Mouse (Mus musculus): ENCODE data around the gene Ttc6. TPM values are rescaled to one million over a fixed set of nuclear protein-coding genes. Genes with fewer than 3 reads are reported as not detected.

The Ttc6 gene
- polyA plus RNA-seq, 1 experiment from 2014 or later: 0.08 TPM

DNA sequence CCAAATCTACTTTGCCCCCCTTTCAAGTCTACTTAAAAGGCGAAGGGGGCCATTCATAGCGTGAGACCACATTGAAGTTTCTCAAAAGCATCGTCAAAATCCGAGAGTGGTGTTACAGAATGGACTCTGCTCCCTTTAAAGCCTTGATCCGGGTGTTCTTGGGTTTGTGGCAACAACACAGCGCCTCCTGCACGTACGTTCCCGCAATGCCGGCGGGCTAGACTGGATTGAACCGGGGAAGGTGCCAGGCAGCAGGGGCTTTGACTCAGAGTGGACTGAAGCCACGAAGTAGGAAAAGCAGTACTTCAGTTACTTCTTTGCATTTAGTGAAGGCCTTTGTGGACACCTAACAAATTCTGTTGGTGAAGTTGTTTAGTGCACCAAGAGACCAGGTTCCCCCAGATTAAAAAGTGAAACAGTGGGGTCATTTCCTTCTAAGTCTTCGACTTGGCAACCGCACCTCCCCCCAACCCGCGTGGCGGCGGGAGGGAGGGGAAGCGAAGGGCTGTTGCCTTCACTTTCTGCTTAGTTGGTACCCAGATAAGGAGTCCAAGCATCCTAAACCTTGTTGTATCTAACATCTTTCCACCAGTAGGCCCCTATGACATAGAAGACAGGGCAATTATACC, 15.4 kb upstream of the Ttc6 start:
- Histone ChIP-seq H3K27ac (ENCODE audit: low read depth) (no peak overlapping the region), H3K27me3 (ENCODE audit: insufficient read depth, low read length) (peaks cover 85% of the 10 kb centered on the region), H3K9ac (replicated peaks) (no peak overlapping the region), H3K4me1 (ENCODE audit: insufficient read depth) (peaks cover 17% of the 10 kb centered on the region; the same call in 1 of the 2 replicates), H3K36me3 (replicated peaks; ENCODE audit: insufficient read depth, low read length) (no peaks in the 10 kb centered on the region), H3K9me3 (ENCODE audit: low read length) (no peaks in the 10 kb centered on the region), H3K4me2 (ENCODE audit: low read depth, low read length) (peak overlapping the region; percentile 4; the same call in 1 of the 2 replicates), H3K4me3 (ENCODE audit: low read depth, low read length) (no peak overlapping the region)
- DNase-seq: peak; percentile 54
- 3% methylated on average over 20 of the region's 20 CpGs for WGBS (ENCODE audit: insufficient replicate concordance)
- TF ChIP-seq EP300 (IDR thresholded peaks at IDR 0.05; ENCODE audit: low read depth): no peak
- peak; percentile 57 for TF ChIP-seq CTCF (IDR thresholded peaks at IDR 0.05; ENCODE audit: low read depth)
- ATAC-seq: no peak

- Histone ChIP-seq H3K4me1 (ENCODE audit: insufficient read depth) (peaks cover 17% of the 10 kb centered on the region; the same call in 1 of the 2 replicates), H3K27me3 (ENCODE audit: insufficient read depth, low read length) (peaks cover 87% of the 10 kb centered on the region), H3K9me3 (ENCODE audit: low read length) (no peaks in the 10 kb centered on the region), H3K9ac (replicated peaks) (no peak overlapping the region), H3K4me3 (ENCODE audit: low read depth, low read length) (no peak overlapping the region), H3K4me2 (ENCODE audit: low read depth, low read length) (peak overlapping the region; percentile 4; the same call in 1 of the 2 replicates), H3K27ac (ENCODE audit: low read depth) (no peak overlapping the region), H3K36me3 (replicated peaks; ENCODE audit: insufficient read depth, low read length) (no peaks in the 10 kb centered on the region)
- WGBS (ENCODE audit: insufficient replicate concordance): 12% methylated on average over 25 of the region's 25 CpGs
- TF ChIP-seq CTCF (IDR thresholded peaks at IDR 0.05; ENCODE audit: low read depth): no peak
- ATAC-seq (no peak), DNase-seq (no peak)
Measured at GRCm38 (mm10) chr12:57548981-57549666, 14.8 kb upstream of the Ttc6 start.

DNA sequence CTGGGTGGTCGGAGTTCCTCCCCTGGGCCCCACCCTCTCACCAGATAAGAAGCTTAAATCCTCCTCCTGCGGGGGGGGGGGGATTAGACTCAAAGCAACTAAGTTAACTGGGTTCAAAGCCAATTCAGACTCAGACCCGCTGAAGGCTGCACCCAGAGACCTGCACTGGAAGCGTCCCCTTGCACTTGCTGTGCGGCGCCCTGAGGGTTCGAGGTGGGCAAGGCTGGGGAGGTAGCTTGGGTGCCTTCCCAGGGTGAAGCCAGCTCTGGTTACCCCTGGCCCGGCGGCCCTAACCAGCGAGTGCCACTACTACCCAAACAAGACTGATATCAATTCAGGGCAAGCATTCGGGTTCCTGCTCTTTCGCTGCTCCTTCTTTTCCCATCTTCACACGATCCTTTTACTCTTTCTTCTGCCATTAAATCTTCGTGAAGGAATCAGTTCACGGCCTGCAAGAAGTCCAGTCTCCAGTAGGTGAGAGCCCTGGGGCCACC, 14.2 kb upstream of the Ttc6 start:
- 9% methylated on average over 15 of the region's 15 CpGs for WGBS (ENCODE audit: insufficient replicate concordance)
- ATAC-seq (no peak), DNase-seq (no peak)
- H3K4me1 ChIP-seq (ENCODE audit: insufficient read depth): peaks cover 17% of the 10 kb centered on the region; the same call in 1 of the 2 replicates
- H3K9me3 ChIP-seq (ENCODE audit: low read length): no peaks in the 10 kb centered on the region
- H3K27me3 ChIP-seq (ENCODE audit: insufficient read depth, low read length): peaks cover 81% of the 10 kb centered on the region
- H3K4me2 ChIP-seq (ENCODE audit: low read depth, low read length): no peak overlapping the region
- no peak overlapping the region for H3K4me3 ChIP-seq (ENCODE audit: low read depth, low read length)
- H3K9ac ChIP-seq (replicated peaks): no peak overlapping the region
- H3K27ac ChIP-seq (ENCODE audit: low read depth): no peak overlapping the region
- TF ChIP-seq CTCF (IDR thresholded peaks at IDR 0.05; ENCODE audit: low read depth) (no peak), EP300 (IDR thresholded peaks at IDR 0.05; ENCODE audit: low read depth) (no peak)
- H3K36me3 ChIP-seq (replicated peaks; ENCODE audit: insufficient read depth, low read length): no peaks in the 10 kb centered on the region

GRCm38 (mm10) chr12:57550181-57550808, 13.6 kb upstream of the Ttc6 start:
- Histone ChIP-seq H3K27ac (ENCODE audit: low read depth) (no peak overlapping the region), H3K27me3 (ENCODE audit: insufficient read depth, low read length) (peaks cover 75% of the 10 kb centered on the region), H3K36me3 (replicated peaks; ENCODE audit: insufficient read depth, low read length) (no peaks in the 10 kb centered on the region), H3K4me2 (ENCODE audit: low read depth, low read length) (no peak overlapping the region), H3K9me3 (ENCODE audit: low read length) (no peaks in the 10 kb centered on the region), H3K4me1 (ENCODE audit: insufficient read depth) (peaks cover 16% of the 10 kb centered on the region; the same call in 1 of the 2 replicates), H3K9ac (replicated peaks) (no peak overlapping the region), H3K4me3 (ENCODE audit: low read depth, low read length) (no peak overlapping the region)
- DNase-seq (no peak), ATAC-seq (no peak)
- 12% methylated on average over 31 of the region's 31 CpGs for WGBS (ENCODE audit: insufficient replicate concordance)
- TF ChIP-seq EP300 (IDR thresholded peaks at IDR 0.05; ENCODE audit: low read depth) (no peak), CTCF (IDR thresholded peaks at IDR 0.05; ENCODE audit: low read depth) (no peak)

GRCm38 (mm10) chr12:57550881-57551280, 13.0 kb upstream of the Ttc6 start:
- ATAC-seq: no peak
- Histone ChIP-seq H3K27ac (ENCODE audit: low read depth) (no peak overlapping the region), H3K27me3 (ENCODE audit: insufficient read depth, low read length) (peaks cover 72% of the 10 kb centered on the region), H3K4me1 (ENCODE audit: insufficient read depth) (peaks cover 13% of the 10 kb centered on the region; the same call in 1 of the 2 replicates), H3K4me2 (ENCODE audit: low read depth, low read length) (no peak overlapping the region), H3K9ac (replicated peaks) (no peak overlapping the region), H3K36me3 (replicated peaks; ENCODE audit: insufficient read depth, low read length) (no peaks in the 10 kb centered on the region), H3K9me3 (ENCODE audit: low read length) (no peaks in the 10 kb centered on the region), H3K4me3 (ENCODE audit: low read depth, low read length) (no peak overlapping the region)
- 16% methylated on average over 8 of the region's 8 CpGs for WGBS (ENCODE audit: insufficient replicate concordance)
- DNase-seq: no peak
- TF ChIP-seq CTCF (IDR thresholded peaks at IDR 0.05; ENCODE audit: low read depth) (no peak), EP300 (IDR thresholded peaks at IDR 0.05; ENCODE audit: low read depth) (no peak)

DNA sequence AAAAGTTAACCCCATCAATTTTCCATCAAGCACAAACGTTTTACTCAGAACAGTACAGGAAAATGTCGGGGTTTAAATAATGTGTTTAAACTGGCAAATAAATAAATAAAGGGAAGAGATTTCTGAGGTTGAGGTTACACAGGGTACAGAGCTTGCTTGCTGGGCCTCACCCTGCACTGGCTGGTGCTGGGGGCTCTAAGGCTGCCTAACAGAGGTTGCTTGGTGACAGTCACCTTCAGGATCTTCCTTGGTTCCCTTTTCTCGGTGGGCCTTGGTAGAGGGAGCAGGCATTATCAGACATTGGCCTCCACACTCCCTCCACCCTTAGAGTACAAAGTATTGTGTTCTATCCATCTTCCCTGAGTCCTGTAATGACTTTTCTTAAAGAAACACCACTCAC, 11.6 kb upstream of the Ttc6 start:
- Histone ChIP-seq H3K4me1 (ENCODE audit: insufficient read depth) (peaks cover 7% of the 10 kb centered on the region; the same call in 1 of the 2 replicates), H3K9me3 (ENCODE audit: low read length) (no peaks in the 10 kb centered on the region), H3K4me2 (ENCODE audit: low read depth, low read length) (no peak overlapping the region), H3K9ac (replicated peaks) (no peak overlapping the region), H3K27ac (ENCODE audit: low read depth) (no peak overlapping the region), H3K36me3 (replicated peaks; ENCODE audit: insufficient read depth, low read length) (no peaks in the 10 kb centered on the region), H3K27me3 (ENCODE audit: insufficient read depth, low read length) (peaks cover 58% of the 10 kb centered on the region), H3K4me3 (ENCODE audit: low read depth, low read length) (no peak overlapping the region)
- WGBS (ENCODE audit: insufficient replicate concordance): 12% methylated on average over 3 of the region's 3 CpGs
- TF ChIP-seq CTCF (IDR thresholded peaks at IDR 0.05; ENCODE audit: low read depth) (no peak), EP300 (IDR thresholded peaks at IDR 0.05; ENCODE audit: low read depth) (no peak)
- ATAC-seq (no peak), DNase-seq (no peak)

Measured in liver, postnatal 0 days (tissue).